Mouse (Mus musculus) megakaryocyte, embryonic 14.5 days (primary cell): ENCODE measurements around the gene Tmem88.

Experiments used
- FLI1 ChIP-seq: IDR thresholded peaks from 2 replicates; pipeline ENCODE4 v1.6.1; 2012; ENCODE audit warnings: low read length, inconsistent platforms, mixed read lengths
- GATA1 ChIP-seq: IDR thresholded peaks from 3 replicates; pipeline ENCODE4 v1.6.1; 2012; ENCODE audit warnings: mixed read lengths, low read length, inconsistent platforms, borderline replicate concordance

- TF ChIP-seq GATA1 (no peak), FLI1 (no peak)
Measured at GRCm38 (mm10) chr11:69415327-69415667, 17.3 kb upstream of the Tmem88 start.
